Mouse (Mus musculus): ENCODE measurements around the gene Clybl. TPM values are rescaled to one million over a fixed set of nuclear protein-coding genes. Genes with fewer than 3 reads are reported as not detected.

Gene Clybl
- polyA plus RNA-seq, 1 experiment from 2014 or later = 91.9 TPM

DNA sequence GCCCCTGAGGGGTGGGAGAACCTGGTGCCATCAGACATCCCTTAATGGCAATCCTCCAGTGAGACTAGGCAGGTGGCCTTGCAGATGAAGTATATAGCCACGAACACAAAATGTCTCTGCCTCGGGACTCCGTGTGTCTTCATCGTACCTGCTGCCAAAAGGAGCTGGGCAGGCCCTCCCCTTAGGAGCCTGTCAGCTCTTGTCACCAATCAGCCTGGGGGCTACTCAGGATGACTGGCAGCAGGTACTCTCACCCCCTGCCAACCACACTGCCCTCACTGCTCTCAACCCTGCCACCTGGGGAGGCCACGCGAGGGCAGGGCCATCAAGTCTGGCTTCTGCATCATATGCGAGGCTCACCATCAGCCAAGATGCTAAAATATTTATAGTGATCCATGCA lies 166.6 kb downstream of the Clybl start:
- Histone ChIP-seq H3K27me3 (ENCODE audit: control insufficient read depth, insufficient read depth, low read length) (no peaks in the 10 kb centered on the region), H3K4me2 (ENCODE audit: low read depth, low read length) (no peak overlapping the region), H3K4me3 (ENCODE audit: low read length) (no peak overlapping the region), H3K4me1 (ENCODE audit: control insufficient read depth, insufficient read depth, low read length) (no peaks in the 10 kb centered on the region), H3K9me3 (replicated peaks; ENCODE audit: control insufficient read depth, low read length) (no peaks in the 10 kb centered on the region), H3K27ac (ENCODE audit: low read length) (no peak overlapping the region), H3K9ac (ENCODE audit: low read length) (no peak overlapping the region), H3K36me3 (ENCODE audit: control insufficient read depth, insufficient read depth) (no peaks in the 10 kb centered on the region)
- 83% methylated on average over 7 of the region's 7 CpGs for WGBS
- no peak for ATAC-seq (replicated peaks; ENCODE audit: extremely low read depth, insufficient read depth, low FRiP score)

DNA sequence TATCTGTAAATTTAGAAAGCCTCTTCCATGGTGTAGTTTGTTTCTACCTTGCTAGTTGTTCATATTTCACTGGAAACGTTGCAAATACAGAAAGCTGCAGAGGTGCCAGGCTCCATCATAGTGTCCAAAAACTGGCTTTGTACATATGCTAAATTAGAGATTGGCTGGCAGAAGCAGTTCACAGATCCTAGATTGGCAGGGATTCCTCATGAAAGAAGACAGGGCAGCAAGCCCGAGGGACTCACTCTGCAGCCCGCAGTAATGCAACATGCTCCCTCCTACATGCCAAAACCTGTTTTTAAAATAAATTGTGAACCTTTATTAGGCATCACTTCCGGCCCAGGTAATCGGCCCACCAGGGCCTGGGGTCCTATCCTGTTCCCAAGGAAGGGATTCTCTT lies 167.8 kb downstream of the Clybl start:
- Histone ChIP-seq H3K4me1 (ENCODE audit: control insufficient read depth, insufficient read depth, low read length) (no peaks in the 10 kb centered on the region), H3K4me3 (ENCODE audit: low read length) (no peak overlapping the region), H3K36me3 (ENCODE audit: control insufficient read depth, insufficient read depth) (no peaks in the 10 kb centered on the region), H3K4me2 (ENCODE audit: low read depth, low read length) (no peak overlapping the region), H3K27ac (ENCODE audit: low read length) (no peak overlapping the region), H3K9ac (ENCODE audit: low read length) (no peak overlapping the region), H3K9me3 (replicated peaks; ENCODE audit: control insufficient read depth, low read length) (no peaks in the 10 kb centered on the region), H3K27me3 (ENCODE audit: control insufficient read depth, insufficient read depth, low read length) (no peaks in the 10 kb centered on the region)
- no peak for ATAC-seq (replicated peaks; ENCODE audit: extremely low read depth, insufficient read depth, low FRiP score)
- 81% methylated on average over 5 of the region's 5 CpGs for WGBS

DNA sequence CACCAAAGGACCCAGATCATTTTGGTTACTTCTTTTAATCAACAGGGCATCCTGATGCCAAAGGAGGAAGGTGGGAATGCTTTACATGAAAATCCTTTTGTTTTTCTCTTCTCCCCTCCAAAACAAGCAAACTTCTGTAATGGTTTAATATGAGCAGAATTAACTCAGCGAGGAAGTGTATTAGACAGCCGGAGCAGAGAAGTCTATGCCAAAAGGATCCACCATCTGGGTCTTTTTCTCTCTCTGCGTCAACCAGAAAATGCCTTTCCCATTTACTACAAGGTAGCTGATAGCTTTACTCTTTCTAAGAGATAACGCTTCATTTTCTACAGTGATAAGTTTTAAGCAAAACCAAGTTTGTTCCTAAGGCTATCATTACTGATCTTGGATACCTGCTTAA lies 168.3 kb downstream of the Clybl start:
- Histone ChIP-seq H3K9me3 (replicated peaks; ENCODE audit: control insufficient read depth, low read length) (no peaks in the 10 kb centered on the region), H3K9ac (ENCODE audit: low read length) (no peak overlapping the region), H3K4me2 (ENCODE audit: low read depth, low read length) (no peak overlapping the region), H3K27me3 (ENCODE audit: control insufficient read depth, insufficient read depth, low read length) (no peaks in the 10 kb centered on the region), H3K36me3 (ENCODE audit: control insufficient read depth, insufficient read depth) (no peaks in the 10 kb centered on the region), H3K4me3 (ENCODE audit: low read length) (no peak overlapping the region), H3K4me1 (ENCODE audit: control insufficient read depth, insufficient read depth, low read length) (no peaks in the 10 kb centered on the region), H3K27ac (ENCODE audit: low read length) (no peak overlapping the region)
- 86% methylated on average over 4 of the region's 4 CpGs for WGBS
- no peak for ATAC-seq (replicated peaks; ENCODE audit: extremely low read depth, insufficient read depth, low FRiP score)

DNA sequence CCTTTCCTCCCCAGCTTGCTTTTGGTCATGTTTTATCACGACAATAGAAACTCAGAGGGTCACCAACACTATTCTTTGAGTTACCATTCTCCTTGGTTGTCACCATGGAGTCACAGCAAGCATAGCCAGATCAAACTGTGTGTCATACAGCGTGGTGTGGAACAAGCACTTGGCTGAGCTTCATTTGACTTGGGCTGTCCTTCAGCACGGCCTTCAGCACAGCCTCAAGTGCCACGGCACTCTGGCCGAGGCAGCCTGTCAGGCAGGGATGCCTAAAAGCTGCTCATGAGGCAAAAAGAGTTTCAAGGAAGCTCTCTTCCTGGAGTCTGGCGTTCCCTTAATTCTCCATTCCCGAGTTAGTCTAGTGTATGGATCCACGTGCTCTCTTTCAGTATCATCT lies 169.3 kb downstream of the Clybl start:
- 60% methylated on average over 8 of the region's 8 CpGs for WGBS
- ATAC-seq (replicated peaks; ENCODE audit: extremely low read depth, insufficient read depth, low FRiP score) = no peak
- H3K9me3 ChIP-seq (replicated peaks; ENCODE audit: control insufficient read depth, low read length) = no peaks in the 10 kb centered on the region
- no peak overlapping the region for H3K9ac ChIP-seq (ENCODE audit: low read length)
- H3K4me3 ChIP-seq (ENCODE audit: low read length) = no peak overlapping the region
- H3K4me1 ChIP-seq (ENCODE audit: control insufficient read depth, insufficient read depth, low read length) = no peaks in the 10 kb centered on the region
- no peaks in the 10 kb centered on the region for H3K27me3 ChIP-seq (ENCODE audit: control insufficient read depth, insufficient read depth, low read length)
- no peak overlapping the region for H3K4me2 ChIP-seq (ENCODE audit: low read depth, low read length)
- no peak overlapping the region for H3K27ac ChIP-seq (ENCODE audit: low read length)
- no peaks in the 10 kb centered on the region for H3K36me3 ChIP-seq (ENCODE audit: control insufficient read depth, insufficient read depth)

DNA sequence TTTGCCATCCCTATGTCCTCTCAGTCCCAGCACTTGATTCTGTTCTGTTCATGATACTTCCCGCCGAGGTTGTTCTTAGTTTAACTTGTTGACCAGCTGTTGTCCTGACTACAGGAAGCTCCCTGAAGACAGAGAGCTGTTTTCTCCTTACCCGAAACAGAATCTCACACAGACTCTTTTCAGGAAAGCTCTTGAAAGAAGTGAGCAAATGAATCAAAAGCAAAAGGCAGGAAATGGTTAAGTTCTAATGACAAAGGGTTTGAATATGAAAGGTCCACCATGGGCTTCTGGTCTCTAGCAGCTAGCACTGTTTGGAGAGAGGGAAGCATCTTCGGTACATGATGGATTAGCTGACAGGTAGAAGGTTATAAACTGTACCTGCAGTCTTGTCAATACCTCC lies 175.8 kb downstream of the Clybl start:
- H3K36me3 ChIP-seq (ENCODE audit: control insufficient read depth, insufficient read depth) = no peaks in the 10 kb centered on the region
- H3K4me2 ChIP-seq (ENCODE audit: low read depth, low read length) = no peak overlapping the region
- H3K4me1 ChIP-seq (ENCODE audit: control insufficient read depth, insufficient read depth, low read length) = no peaks in the 10 kb centered on the region
- no peak overlapping the region for H3K9ac ChIP-seq (ENCODE audit: low read length)
- ATAC-seq (replicated peaks; ENCODE audit: extremely low read depth, insufficient read depth, low FRiP score) = no peak
- H3K9me3 ChIP-seq (replicated peaks; ENCODE audit: control insufficient read depth, low read length) = no peaks in the 10 kb centered on the region
- no peak overlapping the region for H3K4me3 ChIP-seq (ENCODE audit: low read length)
- H3K27me3 ChIP-seq (ENCODE audit: control insufficient read depth, insufficient read depth, low read length) = no peaks in the 10 kb centered on the region
- 86% methylated on average over 4 of the region's 4 CpGs for WGBS
- H3K27ac ChIP-seq (ENCODE audit: low read length) = no peak overlapping the region

DNA sequence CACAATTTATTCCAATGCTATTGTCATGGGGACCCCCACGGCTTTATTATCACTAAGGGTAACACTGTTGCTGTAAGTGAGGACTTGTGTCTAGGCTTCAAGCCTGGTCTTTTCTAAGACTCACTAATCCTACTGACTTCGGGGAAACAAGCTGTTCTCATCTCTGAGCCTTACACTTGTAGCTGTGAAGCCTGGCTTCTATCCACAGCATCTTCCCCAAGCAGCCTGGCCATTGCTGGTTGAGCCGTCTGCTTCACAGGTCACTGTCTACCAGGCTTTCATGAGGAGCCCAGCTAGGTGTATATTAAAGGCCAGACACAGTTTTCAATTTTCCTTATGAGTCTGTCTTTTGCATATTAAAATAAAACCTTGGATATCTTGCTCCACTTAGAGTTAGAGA lies 177.1 kb downstream of the Clybl start:
- Histone ChIP-seq H3K9ac (ENCODE audit: low read length) (no peak overlapping the region), H3K27ac (ENCODE audit: low read length) (no peak overlapping the region), H3K4me3 (ENCODE audit: low read length) (no peak overlapping the region), H3K27me3 (ENCODE audit: control insufficient read depth, insufficient read depth, low read length) (no peaks in the 10 kb centered on the region), H3K36me3 (ENCODE audit: control insufficient read depth, insufficient read depth) (no peaks in the 10 kb centered on the region), H3K9me3 (replicated peaks; ENCODE audit: control insufficient read depth, low read length) (no peaks in the 10 kb centered on the region), H3K4me1 (ENCODE audit: control insufficient read depth, insufficient read depth, low read length) (no peaks in the 10 kb centered on the region), H3K4me2 (ENCODE audit: low read depth, low read length) (no peak overlapping the region)
- no peak for ATAC-seq (replicated peaks; ENCODE audit: extremely low read depth, insufficient read depth, low FRiP score)
- 73% methylated on average over 3 of the region's 3 CpGs for WGBS

DNA sequence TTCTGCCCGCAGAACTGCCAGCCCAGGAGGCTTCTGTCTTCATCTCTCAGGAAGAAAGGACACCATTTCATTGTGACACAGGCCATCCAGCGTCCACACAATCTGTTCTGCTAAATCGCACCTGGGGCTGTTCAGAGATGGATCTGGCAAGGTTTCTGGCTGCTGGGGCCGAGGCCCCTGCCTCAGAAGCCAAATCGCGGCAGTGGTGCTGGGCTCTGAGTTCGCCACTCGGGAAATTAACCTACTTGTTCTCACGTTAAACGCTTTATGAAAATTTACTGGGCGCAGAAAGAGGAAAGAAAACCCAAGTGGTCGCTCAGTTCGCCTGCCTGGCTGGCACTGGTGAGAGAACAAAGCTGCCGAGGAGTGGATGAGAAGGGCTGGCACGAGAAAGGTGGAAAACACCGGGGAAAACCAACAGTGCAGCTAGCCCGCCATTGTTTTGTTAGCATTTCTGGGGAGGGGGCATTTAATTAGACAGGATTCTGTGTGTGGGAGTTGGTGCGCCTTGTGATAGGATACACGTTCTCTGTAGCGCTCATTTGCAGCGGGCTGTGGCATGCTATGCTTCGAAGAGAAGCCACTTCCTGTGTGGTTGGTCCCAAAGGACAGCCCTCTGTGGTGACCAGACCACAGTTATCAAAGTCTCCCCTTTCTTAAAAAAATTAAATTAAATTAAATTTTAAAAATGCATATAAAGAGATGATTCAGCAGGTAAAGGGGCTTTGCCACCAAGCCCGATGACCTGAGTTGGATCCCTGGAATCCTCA lies 177.8 kb downstream of the Clybl start:
- Histone ChIP-seq H3K4me1 (ENCODE audit: control insufficient read depth, insufficient read depth, low read length) (no peaks in the 10 kb centered on the region), H3K27me3 (ENCODE audit: control insufficient read depth, insufficient read depth, low read length) (no peaks in the 10 kb centered on the region), H3K9me3 (replicated peaks; ENCODE audit: control insufficient read depth, low read length) (no peaks in the 10 kb centered on the region), H3K36me3 (ENCODE audit: control insufficient read depth, insufficient read depth) (no peaks in the 10 kb centered on the region), H3K9ac (ENCODE audit: low read length) (no peak overlapping the region), H3K4me2 (ENCODE audit: low read depth, low read length) (no peak overlapping the region), H3K4me3 (ENCODE audit: low read length) (no peak overlapping the region), H3K27ac (ENCODE audit: low read length) (no peak overlapping the region)
- WGBS = 85% methylated on average over 23 of the region's 23 CpGs
- no peak for ATAC-seq (replicated peaks; ENCODE audit: extremely low read depth, insufficient read depth, low FRiP score)

DNA sequence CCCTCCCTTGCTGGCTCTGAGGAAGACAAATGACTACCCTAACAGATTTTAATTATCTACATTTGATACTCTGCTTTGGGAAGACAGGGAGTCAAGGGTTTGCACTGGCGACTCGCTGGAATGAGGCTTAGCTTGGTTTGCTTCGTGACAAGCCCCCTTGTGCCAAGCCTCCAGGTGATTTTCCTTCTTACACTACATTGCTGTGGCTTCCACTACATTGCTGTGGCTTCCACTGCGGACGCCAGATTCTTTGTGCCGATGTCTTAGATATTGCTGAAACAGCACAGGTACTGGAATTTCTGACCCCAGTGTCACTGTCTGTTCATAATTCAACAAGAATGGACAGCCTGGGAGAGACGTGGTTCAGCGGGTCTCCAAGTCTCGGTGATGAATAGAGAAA lies 180.3 kb downstream of the Clybl start:
- no peak for ATAC-seq (replicated peaks; ENCODE audit: extremely low read depth, insufficient read depth, low FRiP score)
- WGBS = 82% methylated on average over 9 of the region's 9 CpGs
- Histone ChIP-seq H3K4me3 (ENCODE audit: low read length) (no peak overlapping the region), H3K27me3 (ENCODE audit: control insufficient read depth, insufficient read depth, low read length) (no peaks in the 10 kb centered on the region), H3K9me3 (replicated peaks; ENCODE audit: control insufficient read depth, low read length) (no peaks in the 10 kb centered on the region), H3K27ac (ENCODE audit: low read length) (no peak overlapping the region), H3K4me1 (ENCODE audit: control insufficient read depth, insufficient read depth, low read length) (no peaks in the 10 kb centered on the region), H3K4me2 (ENCODE audit: low read depth, low read length) (no peak overlapping the region), H3K9ac (ENCODE audit: low read length) (no peak overlapping the region), H3K36me3 (ENCODE audit: control insufficient read depth, insufficient read depth) (no peaks in the 10 kb centered on the region)

DNA sequence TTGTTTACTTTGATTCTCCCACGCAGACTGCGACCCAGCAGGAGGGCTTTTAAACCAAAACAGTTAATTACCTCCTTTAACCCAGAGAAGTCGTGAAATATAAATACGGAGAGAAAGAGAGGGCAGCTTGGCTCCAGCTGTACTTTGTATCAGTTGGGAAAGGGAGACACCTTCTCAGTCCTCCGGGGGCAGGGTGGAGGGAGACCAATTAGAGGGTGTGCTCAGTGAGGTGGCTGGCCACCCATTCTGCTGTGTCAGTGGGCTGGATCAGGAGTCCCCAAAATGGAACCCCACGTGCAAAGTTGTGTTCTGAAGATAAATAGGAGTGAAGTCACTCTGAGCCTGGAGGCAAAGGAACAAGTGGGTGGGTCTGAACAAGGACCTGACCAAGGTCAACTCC lies 181.7 kb downstream of the Clybl start:
- Histone ChIP-seq H3K9me3 (replicated peaks; ENCODE audit: control insufficient read depth, low read length) (no peaks in the 10 kb centered on the region), H3K4me1 (ENCODE audit: control insufficient read depth, insufficient read depth, low read length) (no peaks in the 10 kb centered on the region), H3K27me3 (ENCODE audit: control insufficient read depth, insufficient read depth, low read length) (no peaks in the 10 kb centered on the region), H3K9ac (ENCODE audit: low read length) (no peak overlapping the region), H3K4me2 (ENCODE audit: low read depth, low read length) (no peak overlapping the region), H3K36me3 (ENCODE audit: control insufficient read depth, insufficient read depth) (no peaks in the 10 kb centered on the region), H3K27ac (ENCODE audit: low read length) (no peak overlapping the region), H3K4me3 (ENCODE audit: low read length) (no peak overlapping the region)
- ATAC-seq (replicated peaks; ENCODE audit: extremely low read depth, insufficient read depth, low FRiP score) = no peak
- WGBS = 32% methylated on average over 6 of the region's 6 CpGs

Data from heart, embryonic 16.5 days (tissue).